Mouse (Mus musculus) MEL (cell line): Measurements from ENCODE around the gene Pxylp1.

Source experiments
- BHLHE40 ChIP-seq: IDR thresholded peaks from 2 replicates; pipeline ENCODE4 v1.6.1; 2012; ENCODE audit warnings: low read depth, mild to moderate bottlenecking, inconsistent platforms, low read length, improper control_type of control experiment, borderline replicate concordance
- CTCF ChIP-seq, 3 experiments: IDR thresholded peaks in 2 of 3; conservative IDR thresholded peaks in 1 of 3; 2 replicates each; pipeline ENCODE4 v1.5.1; 2011 to 2012; ENCODE audit warnings: low read length in 3 of 3, low read depth in 2 of 3, mild to moderate bottlenecking in 2 of 3, improper control_type of control experiment in 1 of 3, inconsistent platforms in 1 of 3, mixed read lengths in 1 of 3, moderate library complexity in 1 of 3; ENCODE audit not compliant: control insufficient read depth in 1 of 3, insufficient read depth in 1 of 3, poor library complexity in 1 of 3, severe bottlenecking in 1 of 3
- EP300 ChIP-seq, 2 experiments: IDR thresholded peaks; 2 replicates each; pipeline ENCODE4 v1.6.1; 2011; ENCODE audit warnings: improper control_type of control experiment in 2 of 2, low read length in 2 of 2, low read depth in 1 of 2, mild to moderate bottlenecking in 1 of 2
- GATA1 ChIP-seq: IDR thresholded peaks from 2 replicates; pipeline ENCODE4 v1.6.1; 2011; ENCODE audit warnings: low read depth, low read length, improper control_type of control experiment
- HCFC1 ChIP-seq: IDR thresholded peaks from 2 replicates; pipeline ENCODE4 v1.6.1; 2012; ENCODE audit warnings: low read depth, mild to moderate bottlenecking, inconsistent platforms, low read length, improper control_type of control experiment, moderate library complexity
- JUND ChIP-seq: IDR thresholded peaks from 2 replicates; pipeline ENCODE4 v1.6.1; 2011; ENCODE audit warnings: low read depth, mild to moderate bottlenecking, improper control_type of control experiment, low read length
- KAT2A ChIP-seq: conservative IDR thresholded peaks from 2 replicates; pipeline ENCODE4 v1.6.1; 2012; ENCODE audit warnings: low read depth, low read length, improper control_type of control experiment, inconsistent platforms
- MAX ChIP-seq: IDR thresholded peaks from 2 replicates; pipeline ENCODE4 v1.6.1; 2011; ENCODE audit warnings: low read length, improper control_type of control experiment
- MEF2A ChIP-seq: IDR thresholded peaks from 2 replicates; pipeline ENCODE4 v1.6.1; 2014; ENCODE audit warnings: low read depth, mild to moderate bottlenecking, inconsistent platforms, low read length, improper control_type of control experiment; ENCODE audit not compliant: poor library complexity, insufficient replicate concordance, severe bottlenecking; ENCODE audit errors: extremely low read depth
- NELFE ChIP-seq: IDR thresholded peaks from 2 replicates; pipeline ENCODE4 v1.6.1; 2011; ENCODE audit warnings: low read depth, low read length, improper control_type of control experiment
- POLR2A ChIP-seq, 2 experiments: IDR thresholded peaks; 2 replicates each; pipeline ENCODE4 v1.6.1; 2011 to 2012; ENCODE audit warnings: low read length in 2 of 2, mild to moderate bottlenecking in 2 of 2, control low read depth in 1 of 2, improper control_type of control experiment in 1 of 2, low read depth in 1 of 2, moderate library complexity in 1 of 2; ENCODE audit not compliant: control insufficient read depth in 1 of 2, insufficient read depth in 1 of 2, poor library complexity in 1 of 2
- POLR2AphosphoS5 ChIP-seq: IDR thresholded peaks from 2 replicates; pipeline ENCODE4 v1.6.1; 2012; ENCODE audit warnings: low read depth, borderline replicate concordance, mild to moderate bottlenecking, inconsistent platforms, low read length, moderate library complexity, mixed read lengths
- TBP ChIP-seq: IDR thresholded peaks from 2 replicates; pipeline ENCODE4 v1.8.0; 2011; ENCODE audit warnings: low read depth, low read length, improper control_type of control experiment
- USF1 ChIP-seq: IDR thresholded peaks from 2 replicates; pipeline ENCODE4 v1.6.1; 2014; ENCODE audit warnings: low read depth, mild to moderate bottlenecking, inconsistent platforms, low read length, improper control_type of control experiment, moderate library complexity

- no peak for TF ChIP-seq CTCF (IDR thresholded peaks at IDR 0.05 in 2 of 3, conservative IDR thresholded peaks at IDR 0.05 in 1 of 3; ENCODE audit: control insufficient read depth in 1 of 3, insufficient read depth in 1 of 3, low read depth in 2 of 3, low read length in 3 of 3, poor library complexity in 1 of 3, severe bottlenecking in 1 of 3)
- no peak for TF ChIP-seq MAX
- TF ChIP-seq MEF2A, result no peak
- TF ChIP-seq EP300 (IDR thresholded peaks at IDR 0.05; ENCODE audit: low read depth in 1 of 2, low read length in 2 of 2), result no peak
- TF ChIP-seq POLR2A (IDR thresholded peaks at IDR 0.05; ENCODE audit: control insufficient read depth in 1 of 2, insufficient read depth in 1 of 2, low read depth in 1 of 2, low read length in 2 of 2, poor library complexity in 1 of 2), result no peak
- TF ChIP-seq BHLHE40, result no peak
- TF ChIP-seq JUND, result no peak
- TF ChIP-seq GATA1, result no peak
- TF ChIP-seq KAT2A, result no peak
- no peak for TF ChIP-seq TBP
- TF ChIP-seq POLR2AphosphoS5, result no peak
- no peak for TF ChIP-seq HCFC1
- no peak for TF ChIP-seq USF1
- no peak for TF ChIP-seq NELFE
Measured at GRCm38 (mm10) chr9:96851036-96851435, 41.4 kb downstream of the Pxylp1 start.
